Mouse (Mus musculus): ENCODE results near the gene Hivep3. TPM values are rescaled to one million over a fixed set of nuclear protein-coding genes. Genes with fewer than 3 reads are reported as not detected.
A peak's percentile ranks its signal among the peaks of the same experiment; 100 is the strongest.

Hivep3 gene
- total RNA-seq, 1 experiment from 2014 or later = 8.5 TPM

DNA sequence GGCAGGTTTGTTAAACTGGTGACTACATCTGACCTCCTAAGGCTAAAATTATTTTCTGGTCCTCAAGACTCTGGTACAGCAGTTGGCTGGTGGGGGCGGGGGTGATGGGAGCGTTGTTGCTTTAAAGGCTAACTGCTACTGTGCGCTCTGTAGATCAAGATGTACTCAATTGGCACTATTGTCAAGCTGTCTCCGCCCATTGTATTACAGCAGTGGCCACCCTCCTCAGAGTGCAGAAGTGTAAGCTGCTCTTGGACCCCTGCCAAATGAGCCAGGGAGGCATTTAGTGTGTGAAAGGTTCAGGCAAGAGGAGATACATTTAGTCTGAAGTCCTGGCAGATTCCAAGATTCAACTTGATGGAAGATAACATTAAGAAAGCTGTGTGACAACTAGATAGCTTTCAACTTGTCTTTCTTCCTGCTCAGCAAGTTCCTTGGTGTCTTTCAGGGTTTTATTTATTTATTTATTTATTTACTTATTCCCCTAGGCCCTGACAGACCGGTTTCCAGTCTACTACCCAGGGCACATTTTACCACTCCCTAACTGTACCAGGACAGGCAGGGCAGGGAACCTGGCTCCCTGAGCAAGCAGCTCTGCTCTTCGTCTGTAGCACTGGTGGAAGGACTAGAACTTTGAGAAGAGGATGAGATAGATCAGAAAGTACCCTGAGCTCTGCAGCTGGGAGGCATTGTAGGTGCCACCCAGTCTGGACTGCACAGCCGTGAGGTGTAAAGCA, 83.2 kb downstream of the Hivep3 start:
- peak; percentile 34 for DNase-seq

DNA sequence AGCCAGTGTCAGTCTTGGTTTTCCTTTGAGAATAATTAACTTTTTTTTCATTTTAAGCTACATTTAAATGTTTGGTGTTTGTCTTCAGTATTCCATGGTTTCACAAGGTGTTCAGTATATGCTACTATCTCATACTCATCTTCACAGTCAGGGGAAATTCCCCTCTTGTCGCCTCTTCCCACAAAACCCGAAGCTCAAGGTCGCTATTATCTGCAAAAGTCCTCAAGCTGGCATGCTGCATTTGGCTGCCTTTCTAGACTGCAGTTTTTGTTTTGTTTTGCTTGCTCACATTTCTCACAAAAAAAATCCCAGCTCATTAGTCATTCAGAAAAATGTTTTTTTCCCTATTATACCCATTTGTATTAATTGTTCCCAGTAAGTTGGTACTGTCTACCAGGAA, 92.4 kb downstream of the Hivep3 start:
- no peak for DNase-seq

DNA sequence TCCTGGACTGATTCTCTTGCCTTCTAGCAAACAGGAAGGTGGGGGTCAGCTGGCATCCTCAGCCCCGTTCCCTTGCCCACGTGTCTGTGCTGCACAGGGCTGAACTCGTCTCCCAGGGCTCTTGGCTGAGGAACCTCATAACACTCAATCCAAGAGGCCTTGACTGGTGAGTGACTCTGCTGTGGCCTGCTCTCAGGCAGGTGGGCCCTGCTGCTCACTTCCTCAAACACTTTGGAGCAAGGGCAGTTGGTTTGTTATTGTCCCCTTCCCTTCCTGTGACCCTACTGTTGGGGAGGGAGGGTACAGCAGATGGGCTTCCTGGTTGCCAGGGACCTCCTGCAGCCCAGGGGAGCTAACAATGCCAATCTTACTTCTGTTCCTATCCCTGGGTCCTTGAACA, 94.8 kb downstream of the Hivep3 start:
- no peak for DNase-seq

DNA sequence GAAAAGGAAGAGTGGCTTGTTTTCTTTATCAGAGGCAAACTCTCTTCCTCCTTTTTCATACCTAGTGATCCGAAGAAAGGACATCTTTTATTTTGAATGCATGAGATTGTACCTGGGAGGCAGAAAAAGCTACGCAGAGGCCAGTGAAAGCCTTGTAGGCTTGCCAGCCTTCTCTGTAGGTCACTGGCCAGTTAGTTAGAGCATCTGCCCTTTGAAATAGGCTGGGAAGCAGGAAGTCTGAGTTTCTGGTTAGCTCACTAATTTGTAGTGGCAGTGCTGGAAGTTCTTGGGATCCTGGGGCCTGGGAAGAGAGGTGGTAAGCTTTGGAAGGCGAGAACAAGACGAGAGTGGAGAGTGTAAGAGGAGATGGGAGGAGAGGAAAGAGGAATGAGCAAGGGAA, 95.4 kb downstream of the Hivep3 start:
- DNase-seq = no peak

DNA sequence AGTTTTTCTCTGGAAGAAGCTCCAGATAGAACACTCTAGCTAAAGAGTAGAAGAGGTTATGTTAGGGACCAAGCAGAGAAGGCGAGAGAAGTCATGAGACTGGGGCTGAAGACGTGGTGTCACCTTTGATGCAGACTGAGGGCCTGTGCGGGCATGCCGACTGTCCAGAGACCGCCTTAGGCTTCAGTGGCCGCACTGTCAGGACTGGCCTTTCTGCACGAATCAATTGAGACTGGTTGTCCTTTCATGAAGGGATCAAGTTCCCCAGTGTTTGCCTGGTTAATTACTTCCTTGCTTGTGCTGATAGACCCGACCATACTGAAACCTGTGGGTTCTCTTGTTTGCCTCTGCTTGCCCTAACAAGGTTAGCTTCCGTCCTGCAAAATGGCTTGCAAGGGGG, 99.7 kb downstream of the Hivep3 start:
- DNase-seq = no peak

DNA sequence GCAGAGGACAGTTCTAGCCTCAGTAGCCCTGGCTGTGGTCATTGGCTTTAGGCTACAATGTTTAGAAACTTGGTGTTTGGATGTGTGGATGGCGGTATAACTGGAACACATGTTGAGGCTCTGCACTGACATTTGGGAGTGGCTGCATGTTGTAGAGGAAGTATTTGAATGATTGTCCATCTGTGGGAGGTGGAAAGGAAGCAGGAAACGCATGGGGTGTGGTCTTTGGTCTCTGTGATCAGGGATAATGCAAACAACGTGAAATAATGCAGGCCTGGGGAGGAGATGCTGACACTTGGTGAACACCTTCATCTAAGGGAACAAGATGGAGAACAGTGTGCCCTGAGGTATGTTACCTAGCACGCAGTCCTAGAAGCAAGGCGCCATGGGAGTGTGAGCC, 100.3 kb downstream of the Hivep3 start:
- DNase-seq = no peak

DNA sequence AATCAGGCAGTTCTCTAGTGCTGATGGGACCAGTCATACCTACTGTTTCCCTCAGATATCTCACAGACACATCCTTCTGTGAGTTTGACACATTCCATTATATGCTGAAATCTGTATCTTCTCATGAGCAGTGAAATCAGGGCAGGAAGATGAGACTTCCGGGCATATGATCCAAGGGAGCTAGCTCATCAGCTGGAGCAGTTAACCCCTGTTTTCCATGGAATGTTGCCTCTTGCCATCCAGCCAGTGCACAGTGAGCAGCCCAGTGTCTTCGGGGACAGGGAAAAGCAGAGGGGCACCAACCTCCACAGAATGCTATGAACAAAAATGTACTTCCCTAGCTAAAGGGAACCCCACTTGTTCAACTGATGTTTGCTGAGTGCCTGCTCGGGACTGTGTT, 102.6 kb downstream of the Hivep3 start:
- DNase-seq = no peak

DNA sequence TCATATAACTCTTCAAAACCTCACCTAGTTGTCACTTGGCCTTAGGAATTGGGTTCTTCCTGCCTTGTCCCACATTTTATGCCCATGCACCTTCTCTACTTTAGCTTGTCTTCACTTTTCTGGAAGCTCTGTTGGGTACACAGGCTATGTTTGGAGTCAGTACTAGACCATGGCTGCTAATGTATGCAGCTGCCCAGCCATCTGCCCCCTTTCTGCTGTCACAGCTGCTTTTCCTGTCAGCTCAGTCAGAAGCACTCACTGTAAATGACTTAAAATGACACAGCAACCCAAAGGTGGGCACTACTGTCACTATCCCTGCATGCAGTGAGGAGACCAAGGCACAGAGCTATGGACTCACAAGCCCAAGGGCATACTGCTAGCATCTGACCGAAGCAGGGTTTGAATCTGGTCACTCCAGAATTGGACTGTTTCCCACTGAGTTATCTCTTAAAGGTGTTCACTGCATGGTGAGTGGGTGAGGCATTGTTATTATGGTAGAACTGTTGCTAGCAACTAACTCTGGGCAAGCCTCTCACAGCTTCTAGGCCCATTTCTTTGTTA, 104.0 kb downstream of the Hivep3 start:
- DNase-seq = no peak

DNA sequence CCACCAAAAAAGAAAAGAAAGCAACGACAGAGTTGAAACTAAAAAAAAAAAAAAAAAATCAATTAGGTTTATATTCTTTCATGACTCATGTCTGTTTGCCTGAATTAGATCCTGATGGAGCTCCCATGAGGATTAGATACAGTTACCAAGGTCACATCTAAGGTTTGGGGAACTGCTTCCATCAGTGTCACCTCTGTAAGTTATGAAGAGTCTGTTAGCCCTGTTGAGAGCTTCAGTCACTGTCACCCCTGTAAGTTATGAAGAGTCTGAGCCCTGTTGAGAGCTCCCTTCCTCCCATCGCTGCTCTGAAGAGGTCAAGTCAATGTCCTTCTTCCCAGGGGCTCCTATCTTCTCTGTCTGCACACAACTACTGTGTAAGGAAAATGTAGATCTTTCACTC, 104.7 kb downstream of the Hivep3 start:
- no peak for DNase-seq

DNA sequence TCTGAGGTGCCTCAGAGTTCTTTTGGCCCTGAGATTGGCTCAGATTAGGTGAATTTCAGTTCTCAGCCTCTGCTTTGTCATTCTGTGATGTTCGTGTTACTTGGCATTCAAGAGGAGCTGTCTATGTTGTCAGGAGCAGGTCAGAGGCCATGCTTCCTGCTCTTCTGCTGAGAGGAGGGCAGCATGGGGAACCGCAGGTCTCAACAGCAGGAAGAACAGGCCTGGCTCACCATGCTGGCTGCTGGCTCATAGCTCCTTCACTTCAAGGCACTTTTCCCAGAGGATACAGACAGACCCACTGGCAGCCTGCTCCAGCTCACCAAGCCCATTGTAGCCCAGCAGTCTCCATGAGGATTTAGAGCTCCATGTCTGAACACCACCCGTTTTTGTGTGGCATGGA, 109.7 kb downstream of the Hivep3 start:
- no peak for DNase-seq

DNA sequence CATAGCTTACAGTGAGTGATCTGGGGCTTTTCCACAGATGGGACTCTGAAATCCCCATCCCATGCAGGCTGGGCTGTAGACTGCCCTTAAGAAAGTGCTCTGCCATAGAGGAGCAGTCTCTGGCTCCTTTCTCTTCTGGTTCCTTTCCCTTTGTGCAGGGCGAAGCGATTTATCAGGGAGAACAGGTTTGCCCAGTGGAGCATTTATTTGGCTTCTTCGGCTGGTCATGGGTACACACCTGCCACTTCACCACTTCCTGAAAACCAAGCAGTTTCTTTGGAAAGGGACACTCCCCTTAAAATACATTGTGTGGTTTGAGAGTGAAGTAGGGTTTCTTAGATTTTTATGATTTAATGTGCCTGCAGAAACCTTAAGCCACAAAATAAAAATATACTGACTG, 110.7 kb downstream of the Hivep3 start:
- DNase-seq = no peak

DNA sequence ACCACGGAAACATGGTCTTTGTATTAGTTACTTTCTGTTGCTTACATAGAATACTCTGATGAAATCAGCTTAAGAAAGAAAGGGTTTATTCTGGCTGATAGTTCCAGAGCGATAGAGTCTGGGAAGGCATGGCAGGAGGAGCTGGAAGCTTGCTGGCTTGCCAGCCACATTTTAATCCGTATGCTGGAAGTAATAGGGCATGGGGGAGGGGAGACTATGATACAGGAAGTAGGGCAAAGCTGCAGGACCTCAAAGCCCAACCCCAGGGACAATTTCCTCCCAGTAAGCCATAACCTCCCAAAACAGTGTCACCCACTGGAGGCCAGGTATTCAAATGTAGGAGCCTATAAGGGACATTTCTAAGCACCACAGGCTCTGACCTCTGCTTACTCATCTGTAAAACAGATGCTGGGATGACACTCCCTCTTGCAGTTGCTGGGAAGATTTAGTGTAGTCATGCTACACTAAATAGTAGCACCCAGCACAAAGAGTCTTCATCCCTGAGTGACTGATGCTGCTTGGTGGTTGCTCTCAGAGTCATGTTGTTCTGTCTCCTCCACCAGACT, 112.1 kb downstream of the Hivep3 start:
- no peak for DNase-seq

DNA sequence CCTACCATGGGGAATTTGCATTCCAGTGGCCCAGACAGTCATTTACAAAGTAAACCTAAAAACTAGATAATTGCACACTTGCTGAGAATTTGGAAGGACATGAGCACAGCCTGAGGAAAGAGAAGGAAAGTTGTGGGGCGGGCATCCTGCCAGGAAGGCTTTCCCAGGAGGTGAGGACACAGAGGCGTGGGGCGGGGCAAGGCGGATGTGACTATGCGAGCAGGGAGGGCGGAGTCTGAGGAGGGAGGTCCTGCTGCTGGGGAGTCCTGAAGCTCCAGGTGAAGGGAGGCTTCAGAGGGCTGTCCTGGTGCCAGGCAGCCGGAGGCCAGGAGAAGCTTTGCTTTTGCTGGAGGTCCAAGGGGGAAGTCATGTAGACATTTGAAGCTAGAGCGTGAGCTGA, 118.9 kb downstream of the Hivep3 start:
- peak; percentile 46 for DNase-seq

DNA sequence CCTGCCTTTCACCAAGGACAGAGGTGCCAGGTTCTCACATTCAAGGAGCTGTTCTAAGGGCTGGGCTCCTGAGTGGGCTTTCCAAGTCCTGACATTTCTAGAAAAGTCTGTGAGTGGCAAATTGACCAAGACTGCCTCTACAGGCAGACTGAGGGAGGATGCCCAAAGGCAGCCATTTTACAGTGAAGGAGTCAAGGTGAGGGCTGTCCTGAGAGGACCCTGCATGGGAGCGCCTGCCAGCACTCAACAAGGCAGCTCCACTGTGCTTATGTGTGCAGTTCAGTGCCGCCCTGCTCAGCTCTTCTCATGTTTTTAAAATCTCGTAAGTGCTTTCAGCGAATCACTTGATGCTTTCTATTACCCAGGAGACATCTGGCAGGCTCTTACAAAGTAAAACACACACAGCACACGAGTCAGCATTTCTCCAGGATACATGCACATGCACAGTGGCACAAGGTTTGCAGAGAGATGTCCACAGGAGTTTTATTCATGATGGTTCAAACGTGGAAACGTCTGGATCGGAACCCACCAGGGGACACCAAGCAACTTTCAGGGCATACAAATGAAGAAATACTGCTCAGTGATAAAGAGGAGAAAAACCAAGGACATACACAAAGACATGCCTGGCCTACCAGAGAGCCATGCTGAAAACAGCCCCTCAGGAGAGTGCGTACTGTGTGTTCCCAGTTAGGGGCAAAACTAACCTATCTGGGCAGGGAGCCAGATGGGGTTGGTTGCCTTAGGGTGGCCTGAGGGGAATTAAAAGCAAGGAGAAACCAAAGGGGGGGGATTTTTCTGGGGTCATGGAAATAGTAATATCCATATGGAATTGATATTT, 120.9 kb downstream of the Hivep3 start:
- DNase-seq = no peak

DNA sequence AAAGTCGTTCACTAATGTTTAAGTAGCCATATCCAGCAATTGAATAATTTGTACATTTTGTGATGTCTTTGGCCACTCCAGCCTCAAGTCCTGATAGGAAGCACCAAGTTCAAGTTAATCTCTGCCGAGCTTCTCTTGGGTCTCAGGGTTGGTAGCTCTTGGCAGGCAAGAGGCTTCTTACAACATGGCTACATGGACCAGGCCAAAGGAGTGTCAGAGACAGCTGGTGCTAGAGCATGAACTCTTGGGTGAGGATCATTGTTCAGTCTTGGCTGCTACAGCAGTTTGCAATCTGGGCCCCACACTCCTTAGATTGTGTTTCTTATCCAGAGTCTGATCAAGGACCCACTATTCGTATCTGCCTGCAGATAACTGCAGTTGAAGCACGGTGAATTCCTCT, 125.9 kb downstream of the Hivep3 start:
- no peak for DNase-seq

DNA sequence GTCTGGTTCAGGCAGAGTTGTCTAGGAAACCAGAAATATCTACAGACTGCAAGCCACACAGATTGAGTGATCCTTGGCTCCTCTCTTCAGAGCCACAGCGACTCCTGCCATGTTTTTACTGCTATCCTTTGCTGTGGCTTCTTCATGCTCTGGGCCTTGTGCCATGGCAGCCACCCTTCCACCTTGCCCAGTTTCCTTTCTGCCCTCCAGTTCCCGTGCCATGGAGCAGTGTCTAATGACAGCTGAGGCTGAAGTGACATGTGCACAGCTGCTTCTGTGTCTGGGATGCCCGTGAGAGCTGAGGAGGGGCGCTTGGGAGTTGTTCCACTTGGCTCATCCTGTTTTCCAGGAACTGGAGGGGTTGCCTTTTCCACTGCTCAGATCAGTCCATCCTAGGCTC, 127.4 kb downstream of the Hivep3 start:
- no peak for DNase-seq

DNA sequence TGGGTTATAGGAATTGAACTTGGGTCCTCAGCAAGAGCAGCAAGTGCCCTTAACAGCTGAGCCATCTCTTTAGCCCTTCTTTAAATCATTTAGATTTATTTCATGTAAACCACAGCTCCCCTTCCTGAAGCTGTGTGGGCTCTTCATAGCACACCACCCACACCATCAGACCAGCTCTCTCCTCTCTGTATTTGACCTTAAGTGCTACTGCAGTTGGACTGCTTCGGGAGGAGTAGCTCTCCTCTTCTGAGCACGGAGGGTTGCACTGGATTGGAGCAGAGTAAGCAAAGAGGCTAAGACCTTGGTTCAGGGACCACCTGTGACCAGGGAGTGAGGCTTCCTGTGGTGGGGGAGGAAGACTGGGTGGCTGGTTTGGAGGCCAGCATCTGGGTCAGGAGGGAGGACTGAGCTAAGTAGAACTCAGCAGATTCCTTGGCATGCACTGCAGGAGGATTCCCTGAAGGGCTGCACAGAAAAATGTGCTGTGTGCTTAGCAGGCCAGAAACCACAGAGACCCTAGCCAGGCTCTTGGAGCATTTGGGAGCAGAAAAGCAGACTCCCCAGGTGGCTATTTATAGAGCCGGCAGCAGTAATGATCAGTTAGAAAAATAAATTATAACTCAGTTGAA, 132.4 kb downstream of the Hivep3 start:
- no peak for DNase-seq

DNA sequence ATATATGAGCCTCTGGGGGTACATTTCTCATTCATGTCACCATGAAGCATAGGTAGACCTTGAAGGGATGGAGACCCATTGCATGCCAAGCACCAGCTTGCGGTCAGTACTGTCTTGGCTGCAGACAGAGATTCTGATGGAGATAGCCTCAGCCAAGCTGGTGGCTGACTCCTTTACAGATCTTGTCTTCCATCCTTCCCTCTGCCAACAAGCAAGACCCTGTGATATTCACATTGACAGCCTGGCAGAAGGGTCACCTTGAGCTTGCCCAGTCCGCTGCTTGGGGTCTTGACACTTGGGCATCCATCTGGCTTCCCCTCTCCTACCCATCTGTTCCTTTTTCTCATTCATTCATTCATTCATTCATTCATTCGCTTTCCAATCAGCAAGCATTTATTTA, 133.5 kb downstream of the Hivep3 start:
- DNase-seq = no peak

DNA sequence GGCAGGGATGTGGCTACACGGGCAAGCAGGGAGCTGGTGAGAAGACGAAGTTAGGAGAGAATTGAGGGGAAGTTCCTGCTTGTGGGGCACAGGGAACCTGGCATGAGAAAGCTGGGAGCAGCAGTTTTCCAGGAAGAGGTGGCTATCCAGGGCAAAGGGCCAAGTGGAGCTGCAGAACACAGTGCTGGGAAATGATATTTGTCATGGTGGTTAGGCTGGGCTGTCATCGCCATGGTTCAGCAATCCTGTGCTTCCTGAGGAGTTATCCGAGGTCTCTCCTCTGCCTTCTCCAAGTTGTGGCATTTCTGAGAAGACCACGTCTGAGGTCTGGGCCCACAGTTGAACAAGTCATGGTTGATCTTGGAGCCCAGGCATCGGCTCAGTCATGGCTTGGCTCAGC, 136.8 kb downstream of the Hivep3 start:
- DNase-seq = peak; percentile 35

DNA sequence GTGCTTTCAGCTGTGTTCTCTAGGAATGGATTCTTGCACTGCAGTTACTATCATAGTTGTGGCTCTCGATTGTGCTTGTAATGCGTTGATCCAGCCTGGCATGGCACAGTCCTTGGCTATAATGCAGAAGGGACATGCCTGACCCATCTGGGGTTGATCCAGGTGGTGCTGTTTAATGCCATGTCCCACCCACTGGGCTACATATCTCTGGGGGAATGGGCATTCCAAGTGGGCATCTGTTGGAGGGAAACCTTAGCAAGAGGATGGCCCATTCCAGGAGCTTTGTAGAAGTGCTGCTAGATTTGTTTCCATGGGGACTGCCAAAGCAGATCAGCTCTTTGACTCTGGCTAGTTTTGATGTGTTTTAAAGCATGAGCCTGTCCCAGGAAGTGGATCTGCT, 137.9 kb downstream of the Hivep3 start:
- DNase-seq = no peak

DNA sequence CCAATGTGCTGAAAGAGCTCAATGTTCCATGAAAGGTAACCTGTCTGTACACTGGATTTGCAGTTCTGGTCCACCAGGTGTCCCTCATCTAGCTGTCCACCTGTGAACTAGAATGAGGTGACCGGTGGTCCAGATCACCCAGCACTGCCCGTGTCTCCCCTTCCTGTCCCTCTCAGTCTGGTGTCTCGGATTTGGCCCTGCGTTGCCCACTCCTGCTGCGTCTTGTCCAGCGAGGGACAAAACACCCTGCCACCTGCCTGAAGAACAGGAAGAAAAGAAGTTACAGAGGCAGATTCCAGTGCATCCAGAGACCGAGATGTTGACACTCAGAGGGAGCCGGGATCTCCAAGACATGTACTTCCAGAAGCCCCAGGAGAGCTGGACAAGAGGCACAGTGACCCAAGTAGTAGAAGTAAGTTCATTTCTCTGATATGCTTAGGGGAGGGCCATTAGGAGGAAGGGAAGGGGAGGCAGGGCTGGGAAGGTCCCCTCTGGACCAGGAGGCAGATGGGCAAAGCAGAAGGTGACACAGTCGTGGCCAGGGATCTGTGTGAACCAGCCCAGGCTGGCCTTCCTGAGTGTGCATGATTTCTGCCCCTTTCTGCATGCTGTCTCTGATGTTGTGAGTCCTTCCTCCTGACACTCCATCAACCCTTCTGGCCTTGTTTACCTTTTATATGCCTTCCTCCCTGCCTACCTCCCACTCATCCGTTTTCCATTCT, 138.4 kb downstream of the Hivep3 start:
- no peak for DNase-seq

DNA sequence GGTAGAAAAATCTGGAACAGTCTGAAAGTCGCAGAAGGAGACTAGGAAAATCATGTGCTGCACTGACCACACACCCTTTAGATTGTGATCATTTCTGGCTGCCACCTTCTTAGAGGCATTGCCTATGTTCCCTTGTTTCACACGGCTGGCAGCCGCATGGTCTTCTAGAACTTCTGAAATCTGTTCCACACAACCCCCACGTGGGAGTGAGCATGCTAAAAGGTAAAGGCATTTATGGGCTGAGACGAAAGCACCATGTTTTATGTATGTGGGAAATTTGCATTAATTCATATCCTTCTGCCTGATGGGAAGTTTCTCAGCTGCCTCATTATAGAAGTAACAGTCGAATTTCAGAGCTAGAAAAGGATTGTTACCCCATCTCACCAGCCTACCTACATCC, 140.4 kb downstream of the Hivep3 start:
- DNase-seq = no peak
